Mouse (Mus musculus) adrenal gland, adult 2 months (tissue): ENCODE results near the gene Msh5. TPM values are rescaled to one million over a fixed set of nuclear protein-coding genes. Genes with fewer than 3 reads are reported as not detected.
"Not testable (repeated sequence)": the region's sequence is repeated elsewhere in the genome, so short reads cannot be mapped to it uniquely, and the experiment has no call there.

Experiments used
- DNase-seq: peaks from one replicate; pipeline ENCODE4 v3.0.0; 2021
- polyA plus RNA-seq: library from polyadenylated mRNA; depleted of rRNA; stranded (reverse); fragments of >200 nt; gene quantifications from 2 replicates; pipeline ENCODE4 v1.2.3, GENCODE M21; 2012
- total RNA-seq, 2 experiments: library from RNA; stranded (reverse); gene quantifications; 2 replicates each; pipeline ENCODE4 v1.2.3; 2021

Msh5 gene
- total and polyA plus RNA-seq, 3 experiments = 0.75 to 1.3 (median 0.93) TPM

- no peak for DNase-seq
Measured at GRCm38 (mm10) chr17:35002153-35002865, 44.2 kb downstream of the Msh5 start.

GRCm38 (mm10) chr17:35001452-35002152 lies 44.9 kb downstream of the Msh5 start:
- peak; percentile 35 for DNase-seq

GRCm38 (mm10) chr17:35000717-35001451 lies 45.7 kb downstream of the Msh5 start, which contains the start of gene Vars:
TSS of gene Vars (plus strand) at chr17:35000987.
- DNase-seq = peak; percentile 95

GRCm38 (mm10) chr17:34999871-35000716 lies 46.5 kb downstream of the Msh5 start:
- not testable (repeated sequence) for DNase-seq

GRCm38 (mm10) chr17:34998526-34999430 lies 47.8 kb downstream of the Msh5 start:
- no peak for DNase-seq

GRCm38 (mm10) chr17:34997142-34997483 lies 49.4 kb downstream of the Msh5 start:
- DNase-seq = no peak

GRCm38 (mm10) chr17:34996411-34997141 lies 50.0 kb downstream of the Msh5 start:
- DNase-seq = no peak

GRCm38 (mm10) chr17:34995927-34996326 lies 50.6 kb downstream of the Msh5 start:
- not testable (repeated sequence) for DNase-seq

GRCm38 (mm10) chr17:34995192-34995591 lies 51.4 kb downstream of the Msh5 start:
- DNase-seq = not testable (repeated sequence)

GRCm38 (mm10) chr17:34994751-34995150 lies 51.8 kb downstream of the Msh5 start:
- no peak for DNase-seq

GRCm38 (mm10) chr17:34984218-34984617 lies 62.3 kb downstream of the Msh5 start:
- no peak for DNase-seq

- DNase-seq = no peak
Measured at GRCm38 (mm10) chr17:34982328-34982727, 64.2 kb downstream of the Msh5 start.

GRCm38 (mm10) chr17:34981690-34982180 lies 64.8 kb downstream of the Msh5 start, which contains the start of gene Lsm2:
TSS of gene Lsm2 (plus strand) at chr17:34981862.
- peak; percentile 96 for DNase-seq

- peak; percentile 57 for DNase-seq
Measured at GRCm38 (mm10) chr17:34980655-34981054, 65.9 kb downstream of the Msh5 start.

GRCm38 (mm10) chr17:34979631-34980030 lies 66.9 kb downstream of the Msh5 start:
- DNase-seq = peak; percentile 25
